Mouse (Mus musculus): Measurements from ENCODE around the gene Ahrr. TPM values are rescaled to one million over a fixed set of nuclear protein-coding genes. Genes with fewer than 3 reads are reported as not detected.

Gene Ahrr
- polyA plus RNA-seq, 1 experiment = 0.16 TPM

DNA sequence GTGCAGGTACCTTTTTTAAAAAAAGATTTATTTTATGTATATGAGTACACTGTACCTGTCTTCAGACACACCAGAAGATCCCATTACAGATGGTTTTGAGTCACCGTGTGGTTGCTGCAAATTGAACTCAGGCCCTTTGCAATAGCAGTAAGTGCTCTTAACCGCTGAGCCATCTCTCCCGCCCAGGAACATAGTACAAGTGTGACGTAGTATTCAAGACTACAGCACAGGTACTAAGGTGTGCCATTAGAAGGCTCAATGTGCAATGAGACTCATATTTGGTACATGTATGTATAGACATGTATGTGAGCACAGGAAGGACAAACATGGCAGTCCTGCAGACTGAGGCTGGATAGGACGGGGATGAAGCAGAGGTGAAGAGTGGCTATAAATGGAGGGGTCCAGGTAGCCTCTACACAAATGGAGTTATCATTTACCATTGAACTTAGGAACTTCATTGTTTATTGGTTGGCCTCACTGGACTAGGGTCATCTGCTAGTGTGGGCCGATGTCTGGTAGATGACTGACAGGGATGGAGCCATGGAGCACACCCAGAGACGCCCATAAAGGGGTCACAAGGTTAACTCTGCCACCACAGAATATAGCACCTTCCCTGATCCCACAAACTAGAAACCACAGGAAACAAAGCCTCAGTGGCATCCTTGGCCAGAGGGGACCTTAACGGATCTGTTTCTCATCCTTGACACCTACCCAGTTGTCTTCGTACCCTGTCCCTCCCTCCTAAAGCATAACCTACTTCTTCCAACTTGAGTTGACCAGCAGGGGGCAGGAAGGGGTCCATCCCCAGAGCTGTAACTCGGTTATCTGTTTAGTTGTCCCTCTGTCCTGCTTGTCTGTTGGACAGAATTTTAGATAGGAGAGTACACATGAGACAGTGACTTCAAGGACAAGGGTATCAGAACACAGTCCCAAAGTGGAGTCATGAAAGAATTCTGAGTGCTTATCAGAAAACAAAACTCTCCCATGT, 10.2 kb upstream of the Ahrr start:
- TF ChIP-seq FLI1 (IDR thresholded peaks at IDR 0.05; ENCODE audit: low read length) (no peak), GATA1 (IDR thresholded peaks at IDR 0.05; ENCODE audit: borderline replicate concordance, low read length) (no peak)
- H3K9me3 ChIP-seq = no peaks in the 10 kb centered on the region
- peaks cover 4% of the 10 kb centered on the region; the same call in 1 of the 2 replicates for H3K4me1 ChIP-seq
- H3K4me3 ChIP-seq (replicated peaks) = no peak overlapping the region
- peaks cover 61% of the 10 kb centered on the region for H3K36me3 ChIP-seq (replicated peaks; ENCODE audit: low read length)
- H3K27me3 ChIP-seq (replicated peaks) = no peaks in the 10 kb centered on the region

GRCm38 (mm10) chr13:74301607-74301984, 9.5 kb upstream of the Ahrr start:
- Histone ChIP-seq H3K27me3 (replicated peaks) (no peaks in the 10 kb centered on the region), H3K36me3 (replicated peaks; ENCODE audit: low read length) (peaks cover 54% of the 10 kb centered on the region), H3K9me3 (no peaks in the 10 kb centered on the region), H3K4me3 (replicated peaks) (no peak overlapping the region), H3K4me1 (peaks cover 4% of the 10 kb centered on the region; the same call in 1 of the 2 replicates)
- TF ChIP-seq FLI1 (IDR thresholded peaks at IDR 0.05; ENCODE audit: low read length) = no peak
- no peak for TF ChIP-seq GATA1 (IDR thresholded peaks at IDR 0.05; ENCODE audit: borderline replicate concordance, low read length)

- no peak for TF ChIP-seq FLI1 (IDR thresholded peaks at IDR 0.05; ENCODE audit: low read length)
- TF ChIP-seq GATA1 (IDR thresholded peaks at IDR 0.05; ENCODE audit: borderline replicate concordance, low read length) = no peak
- Histone ChIP-seq H3K27me3 (replicated peaks) (no peaks in the 10 kb centered on the region), H3K9me3 (no peaks in the 10 kb centered on the region), H3K4me3 (replicated peaks) (no peak overlapping the region), H3K36me3 (replicated peaks; ENCODE audit: low read length) (peaks cover 48% of the 10 kb centered on the region), H3K4me1 (peaks cover 4% of the 10 kb centered on the region; the same call in 1 of the 2 replicates)
These were observed 8.9 kb upstream of the Ahrr start for GRCm38 (mm10) chr13:74300925-74301606.

GRCm38 (mm10) chr13:74296376-74296775, 4.2 kb upstream of the Ahrr start:
- H3K9me3 ChIP-seq = no peaks in the 10 kb centered on the region
- TF ChIP-seq GATA1 (IDR thresholded peaks at IDR 0.05; ENCODE audit: borderline replicate concordance, low read length) (no peak), FLI1 (IDR thresholded peaks at IDR 0.05; ENCODE audit: low read length) (no peak)

GRCm38 (mm10) chr13:74289646-74290045, 2.5 kb downstream of the Ahrr start:
- peaks cover 8% of the 10 kb centered on the region for H3K27me3 ChIP-seq (replicated peaks)
- TF ChIP-seq GATA1 (IDR thresholded peaks at IDR 0.05; ENCODE audit: borderline replicate concordance, low read length) = no peak
- H3K4me1 ChIP-seq = peaks cover 27% of the 10 kb centered on the region
- H3K9me3 ChIP-seq = no peaks in the 10 kb centered on the region
- H3K36me3 ChIP-seq (replicated peaks; ENCODE audit: low read length) = no peaks in the 10 kb centered on the region
- no peak overlapping the region for H3K4me3 ChIP-seq (replicated peaks)

More at GRCm38 (mm10) chr13:74296376-74296775, 4.2 kb upstream of the Ahrr start:
- no peak overlapping the region for H3K4me3 ChIP-seq (replicated peaks)
- H3K4me1 ChIP-seq = peaks cover 24% of the 10 kb centered on the region
- peaks cover 1% of the 10 kb centered on the region for H3K36me3 ChIP-seq (replicated peaks; ENCODE audit: low read length)
- peaks cover 10% of the 10 kb centered on the region for H3K27me3 ChIP-seq (replicated peaks)

DNA sequence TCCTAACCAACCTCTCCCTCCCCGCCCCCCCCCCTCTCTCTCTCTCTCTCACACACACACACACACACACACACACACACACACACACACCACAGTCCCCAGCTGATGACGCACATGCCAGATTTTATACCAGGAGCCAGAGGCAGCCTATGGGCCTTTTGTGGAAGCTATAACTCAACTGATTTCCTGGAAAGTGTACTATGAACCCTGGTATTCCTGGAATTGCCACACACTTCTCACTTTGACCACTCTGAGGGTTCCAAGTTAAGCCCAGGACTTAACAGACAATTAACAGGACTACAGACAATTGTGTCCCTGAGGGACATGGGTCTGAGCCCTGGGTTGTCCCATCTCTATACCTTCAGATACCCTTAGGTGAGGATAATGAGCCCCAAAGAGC, 9.8 kb downstream of the Ahrr start:
- TF ChIP-seq GATA1 (IDR thresholded peaks at IDR 0.05; ENCODE audit: borderline replicate concordance, low read length) (no peak), FLI1 (IDR thresholded peaks at IDR 0.05; ENCODE audit: low read length) (no peak)
- H3K4me1 ChIP-seq = peaks cover 30% of the 10 kb centered on the region
- no peaks in the 10 kb centered on the region for H3K9me3 ChIP-seq
- H3K27me3 ChIP-seq (replicated peaks) = no peaks in the 10 kb centered on the region
- H3K4me3 ChIP-seq (replicated peaks) = no peak overlapping the region
- H3K36me3 ChIP-seq (replicated peaks; ENCODE audit: low read length) = no peaks in the 10 kb centered on the region

DNA sequence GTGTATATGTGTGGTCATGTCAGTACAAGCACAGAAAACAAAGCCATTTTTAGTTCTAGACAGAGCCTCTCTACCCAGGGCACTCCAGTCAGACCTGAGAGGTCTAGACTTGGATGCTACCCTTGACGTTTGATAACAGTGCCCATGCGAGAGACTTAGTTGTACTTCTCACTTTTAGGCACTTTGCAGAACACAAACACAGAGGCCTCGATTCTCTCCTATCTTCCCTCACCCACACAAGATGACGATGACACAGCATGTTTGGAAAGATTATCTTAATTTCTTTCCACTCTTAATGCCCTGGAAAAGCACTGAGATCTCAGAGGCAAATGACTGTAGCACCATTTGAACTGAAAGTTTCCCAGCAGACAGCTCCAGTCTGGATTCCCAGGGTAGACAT, 16.4 kb downstream of the Ahrr start:
- TF ChIP-seq FLI1 (IDR thresholded peaks at IDR 0.05; ENCODE audit: low read length) = no peak
- TF ChIP-seq GATA1 (IDR thresholded peaks at IDR 0.05; ENCODE audit: borderline replicate concordance, low read length) = no peak
- peaks cover 53% of the 10 kb centered on the region for H3K4me1 ChIP-seq
- H3K4me3 ChIP-seq (replicated peaks) = no peak overlapping the region
- H3K27me3 ChIP-seq (replicated peaks) = peaks cover 2% of the 10 kb centered on the region
- no peaks in the 10 kb centered on the region for H3K36me3 ChIP-seq (replicated peaks; ENCODE audit: low read length)
- H3K9me3 ChIP-seq = no peaks in the 10 kb centered on the region

DNA sequence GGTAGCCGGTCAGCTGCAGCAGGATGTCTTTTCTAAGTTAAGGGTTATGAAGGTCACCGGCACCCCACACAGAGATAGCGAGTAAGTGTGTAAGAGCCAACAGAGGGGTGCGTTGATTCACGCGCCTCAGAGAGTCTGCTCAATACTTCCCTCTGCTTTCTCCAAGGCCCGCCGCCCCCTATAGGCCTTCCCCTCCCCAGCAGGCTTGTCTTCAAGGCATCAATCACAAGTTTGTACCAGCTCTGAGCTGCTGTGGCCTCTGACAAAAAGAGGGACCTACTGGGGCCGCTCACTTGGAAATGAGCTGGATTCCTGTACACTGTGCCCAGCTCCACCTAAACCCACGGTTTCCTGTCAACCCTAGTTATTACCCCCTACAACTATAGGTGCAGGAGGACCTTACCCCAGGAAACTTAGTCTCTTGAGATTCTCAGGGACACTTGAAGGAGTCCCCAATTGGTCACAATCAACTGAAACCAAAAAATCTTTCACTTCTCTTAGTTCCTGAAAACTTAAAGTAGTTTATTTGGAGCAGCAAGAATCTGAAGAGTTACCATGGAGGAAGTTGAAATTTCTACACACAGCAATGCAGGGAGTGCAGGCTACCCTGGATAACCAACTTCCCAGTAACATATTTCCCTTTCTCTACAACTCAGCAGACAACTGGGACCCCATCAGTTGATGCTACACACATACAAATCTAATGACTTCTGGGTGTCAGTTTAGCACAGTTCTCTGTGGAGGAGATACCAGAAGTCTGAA, 31.7 kb downstream of the Ahrr start:
- Histone ChIP-seq H3K4me3 (replicated peaks) (peak overlapping the region; percentile 89), H3K9me3 (no peaks in the 10 kb centered on the region), H3K4me1 (peaks cover 57% of the 10 kb centered on the region), H3K36me3 (replicated peaks; ENCODE audit: low read length) (no peaks in the 10 kb centered on the region), H3K27me3 (replicated peaks) (peaks cover 11% of the 10 kb centered on the region)
- TF ChIP-seq GATA1 (IDR thresholded peaks at IDR 0.05; ENCODE audit: borderline replicate concordance, low read length) = no peak
- no peak for TF ChIP-seq FLI1 (IDR thresholded peaks at IDR 0.05; ENCODE audit: low read length)

DNA sequence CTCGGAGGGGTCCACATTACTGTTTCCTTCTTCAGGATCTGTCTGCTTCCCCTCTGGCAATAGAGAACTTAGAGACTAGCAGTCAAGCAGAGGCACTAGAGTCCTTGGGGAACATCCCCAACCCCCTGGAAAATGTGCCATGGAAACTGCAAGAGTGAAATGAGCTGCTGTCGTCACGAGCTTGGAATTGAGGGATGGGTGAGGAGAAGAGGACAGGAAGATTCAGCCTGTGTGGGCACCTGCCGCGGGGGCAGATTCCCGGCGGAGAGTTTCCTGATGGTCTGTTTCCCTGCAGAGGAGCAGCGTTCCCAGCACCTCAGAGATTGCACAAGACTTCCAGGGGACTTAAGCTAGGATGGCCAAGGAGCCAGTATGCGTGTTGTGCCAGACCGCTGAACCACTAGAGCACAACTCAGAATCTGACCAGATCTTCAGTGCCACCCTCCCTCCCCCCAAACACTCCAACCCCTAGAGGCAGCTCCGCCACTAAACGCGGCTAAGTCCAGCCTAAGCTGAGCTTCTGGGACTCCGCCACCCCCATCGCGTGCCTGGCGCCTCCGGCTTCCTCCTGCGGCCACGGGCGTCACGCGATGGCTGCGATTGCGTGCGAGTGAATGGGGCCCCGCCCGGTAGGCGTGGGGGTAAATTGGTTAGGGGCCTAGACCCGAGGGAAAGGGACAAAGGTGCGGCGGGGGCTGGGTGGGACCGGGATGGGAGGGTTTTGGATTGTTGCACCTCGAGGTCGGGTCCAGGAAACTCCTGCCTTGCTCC, 32.5 kb downstream of the Ahrr start:
- no peak for TF ChIP-seq FLI1 (IDR thresholded peaks at IDR 0.05; ENCODE audit: low read length)
- TF ChIP-seq GATA1 (IDR thresholded peaks at IDR 0.05; ENCODE audit: borderline replicate concordance, low read length) = no peak
- H3K27me3 ChIP-seq (replicated peaks) = peaks cover 11% of the 10 kb centered on the region
- H3K9me3 ChIP-seq = no peaks in the 10 kb centered on the region
- peak overlapping the region; percentile 89 for H3K4me3 ChIP-seq (replicated peaks)
- H3K36me3 ChIP-seq (replicated peaks; ENCODE audit: low read length) = no peaks in the 10 kb centered on the region
- peaks cover 57% of the 10 kb centered on the region for H3K4me1 ChIP-seq
